In the genomic region with DNA sequence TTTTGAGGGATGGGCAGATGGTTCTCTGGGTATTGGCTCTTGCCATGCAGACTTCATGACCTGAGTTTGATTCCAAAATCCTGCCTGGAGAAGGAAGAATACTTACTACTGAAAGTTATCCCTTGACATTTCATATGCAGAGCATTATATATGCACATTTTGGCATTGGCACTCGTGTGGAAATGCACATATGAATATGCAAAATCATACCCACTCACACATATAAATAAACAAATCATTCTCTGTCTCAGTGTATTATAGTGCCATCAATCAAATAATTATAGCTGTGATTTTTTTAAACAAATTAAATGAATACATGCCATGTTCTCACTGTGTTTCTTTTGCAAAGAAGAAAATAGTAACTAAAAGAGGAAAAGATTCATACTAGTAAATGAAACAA, we compare ENCODE assay signal across 32 mouse cellular contexts.
"Had no signal": no experiment of that assay in that cellular context is flagged by ENCODE, and none has a peak within 500 bp of the region (broad histone marks: within the 10 kb centered on the region; RNA-seq: fewer than 3 reads in every experiment).

No protein-coding gene starts in this region.

- H3K4me1 ChIP-seq: limb, embryonic 10.5 days; limb, embryonic 12.5 days; limb, embryonic 13.5 days; limb, embryonic 15.5 days; liver, embryonic 12.5 days; liver, embryonic 13.5 days; liver, embryonic 15.5 days; lung, embryonic 15.5 days; megakaryocyte, embryonic 14.5 days; midbrain, embryonic 10.5 days; midbrain, embryonic 12.5 days; midbrain, embryonic 13.5 days; midbrain, embryonic 15.5 days; neural tube, embryonic 12.5 days had no signal

- H3K4me2 ChIP-seq: limb, embryonic 12.5 days; limb, embryonic 13.5 days; limb, embryonic 15.5 days; liver, embryonic 11.5 days; liver, embryonic 12.5 days; liver, embryonic 13.5 days; liver, embryonic 15.5 days; lung, embryonic 14.5 days; lung, embryonic 15.5 days; midbrain, embryonic 11.5 days; midbrain, embryonic 12.5 days; midbrain, embryonic 13.5 days; midbrain, embryonic 15.5 days; neural tube, embryonic 12.5 days had no signal

- H3K4me3 ChIP-seq: limb, embryonic 10.5 days; limb, embryonic 12.5 days; limb, embryonic 13.5 days; limb, embryonic 15.5 days; liver, embryonic 12.5 days; liver, embryonic 13.5 days; liver, embryonic 15.5 days; lung, embryonic 15.5 days; megakaryocyte, embryonic 14.5 days; midbrain, embryonic 10.5 days; midbrain, embryonic 12.5 days; midbrain, embryonic 13.5 days; midbrain, embryonic 15.5 days; myocyte; neural tube, embryonic 12.5 days had no signal

- H3K36me3 ChIP-seq: limb, embryonic 10.5 days; limb, embryonic 12.5 days; limb, embryonic 13.5 days; limb, embryonic 15.5 days; liver, embryonic 12.5 days; liver, embryonic 13.5 days; liver, embryonic 15.5 days; lung, embryonic 15.5 days; midbrain, embryonic 10.5 days; midbrain, embryonic 12.5 days; midbrain, embryonic 13.5 days; midbrain, embryonic 15.5 days; neural tube, embryonic 12.5 days had no signal

- ATAC-seq: liver, embryonic 12.5 days; liver, postnatal 0 days; lung, postnatal 0 days; midbrain, embryonic 13.5 days; midbrain, embryonic 15.5 days; midbrain, embryonic 16.5 days had no signal

- H3K27me3 ChIP-seq: limb, embryonic 12.5 days; limb, embryonic 13.5 days; limb, embryonic 15.5 days; liver, embryonic 12.5 days; liver, embryonic 13.5 days; liver, embryonic 15.5 days; lung, embryonic 15.5 days; megakaryocyte, embryonic 14.5 days; midbrain, embryonic 12.5 days; midbrain, embryonic 13.5 days; midbrain, embryonic 15.5 days; neural tube, embryonic 12.5 days had no signal

- DNase-seq: left cerebral cortex, postnatal 4 days; liver; liver, embryonic 13.5 days; liver, postnatal 0 days; lung, adult 18-20 months; lung, adult 2 months; lung, embryonic 14.5 days; lung, postnatal 10 days; lung, postnatal 14 days; lung, postnatal 36 days; lung, postnatal 4 days; midbrain, embryonic 14.5 days had no signal

- H3K9ac ChIP-seq: limb, embryonic 12.5 days; limb, embryonic 13.5 days; limb, embryonic 15.5 days; liver, embryonic 12.5 days; liver, embryonic 13.5 days; liver, embryonic 14.5 days; liver, embryonic 15.5 days; liver, postnatal 0 days; lung, embryonic 14.5 days; lung, embryonic 15.5 days; midbrain, embryonic 12.5 days; midbrain, embryonic 13.5 days; midbrain, embryonic 15.5 days; neural tube, embryonic 12.5 days had no signal

- H3K27ac ChIP-seq: limb, embryonic 10.5 days; limb, embryonic 12.5 days; limb, embryonic 13.5 days; limb, embryonic 15.5 days; liver, embryonic 12.5 days; liver, embryonic 13.5 days; liver, embryonic 14.5 days; liver, embryonic 15.5 days; lung, embryonic 15.5 days; macrophage; midbrain, embryonic 10.5 days; midbrain, embryonic 12.5 days; midbrain, embryonic 13.5 days; midbrain, embryonic 15.5 days; neural tube, embryonic 12.5 days had no signal

- H3K9me3 ChIP-seq: limb, embryonic 10.5 days; limb, embryonic 12.5 days; limb, embryonic 13.5 days; limb, embryonic 15.5 days; liver, embryonic 12.5 days; liver, embryonic 13.5 days; liver, embryonic 15.5 days; lung, embryonic 15.5 days; megakaryocyte, embryonic 14.5 days; midbrain, embryonic 10.5 days; midbrain, embryonic 12.5 days; midbrain, embryonic 13.5 days; midbrain, embryonic 15.5 days; neural tube, embryonic 12.5 days had no signal
